Mouse (Mus musculus) lung, postnatal 0 days (tissue): ENCODE data around the gene Ncf2.

ENCODE experiments used
- CTCF ChIP-seq: IDR thresholded peaks from 2 replicates; pipeline ENCODE4 v1.5.1; 2016; ENCODE audit warnings: antibody characterized with exemption, mild to moderate bottlenecking
- EP300 ChIP-seq: IDR thresholded peaks from 2 replicates; pipeline ENCODE4 v1.6.1; 2016; ENCODE audit warnings: antibody characterized with exemption, mild to moderate bottlenecking, control low read depth

DNA sequence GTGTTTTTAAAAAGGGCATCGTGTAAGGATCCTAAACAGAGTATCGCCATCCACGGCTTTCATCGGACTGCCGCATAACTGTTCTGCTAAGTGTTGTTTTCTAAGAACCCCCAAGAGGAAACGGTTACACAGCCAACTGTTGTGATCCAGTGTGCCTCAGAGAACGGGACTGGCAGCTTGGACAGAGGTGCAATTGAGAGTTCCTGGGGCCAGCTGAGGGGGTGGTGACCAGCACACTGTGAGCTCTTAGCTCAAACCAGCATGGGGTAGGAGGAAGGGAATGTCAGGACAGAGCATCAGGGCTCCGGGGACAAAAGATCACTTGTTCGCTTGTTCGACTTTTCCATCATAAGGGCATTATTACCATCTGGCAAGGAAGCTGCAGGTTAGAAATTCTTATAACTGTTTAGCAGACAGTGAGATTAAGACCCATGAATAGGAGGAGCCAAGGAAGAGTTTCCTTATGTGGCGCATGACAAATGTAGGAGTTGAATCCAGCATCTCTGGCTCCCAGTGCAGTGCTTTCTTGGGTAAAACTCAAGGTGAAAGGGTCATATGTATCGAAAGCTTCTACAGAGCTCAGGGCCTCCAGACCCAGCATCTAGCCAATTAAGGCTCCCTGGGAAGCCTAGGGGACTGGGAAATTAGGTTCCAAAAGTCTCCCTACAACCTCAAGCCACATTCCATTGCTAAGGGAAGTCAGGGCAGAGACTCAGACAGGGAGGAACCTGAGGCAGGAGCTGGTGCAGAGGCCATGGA lies 7.1 kb upstream of the Ncf2 start:
- TF ChIP-seq CTCF (no peak), EP300 (no peak)
